Mouse (Mus musculus) liver, adult (tissue): ENCODE results near the gene Kdm1a.

Source experiments
- GATA4 ChIP-seq: IDR thresholded peaks from 2 replicates; pipeline ENCODE4 v1.6.1; 2014; ENCODE audit warnings: mild to moderate bottlenecking, low read length; ENCODE audit not compliant: insufficient replicate concordance

Gene Kdm1a

DNA sequence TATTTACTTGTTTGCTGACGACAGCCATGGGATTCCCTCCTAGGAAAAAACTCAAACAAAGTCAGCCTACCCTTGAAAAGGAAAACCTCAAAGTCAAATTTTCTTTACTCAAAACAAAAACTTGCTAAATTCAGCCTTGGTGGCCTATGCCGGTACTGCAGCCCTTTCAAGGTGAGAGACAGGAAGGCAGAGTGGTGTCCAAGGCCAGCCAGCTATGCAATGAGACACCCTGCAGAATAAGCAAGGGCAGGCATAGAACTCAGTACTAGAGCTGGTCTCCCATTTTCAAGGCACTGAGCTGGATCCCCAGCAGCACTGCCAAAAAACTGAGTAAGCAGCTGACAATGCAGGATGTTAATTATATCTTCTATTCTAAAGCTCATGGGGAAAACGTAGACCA is 33.9 kb downstream of the Kdm1a start:
- TF ChIP-seq GATA4 = no peak

DNA sequence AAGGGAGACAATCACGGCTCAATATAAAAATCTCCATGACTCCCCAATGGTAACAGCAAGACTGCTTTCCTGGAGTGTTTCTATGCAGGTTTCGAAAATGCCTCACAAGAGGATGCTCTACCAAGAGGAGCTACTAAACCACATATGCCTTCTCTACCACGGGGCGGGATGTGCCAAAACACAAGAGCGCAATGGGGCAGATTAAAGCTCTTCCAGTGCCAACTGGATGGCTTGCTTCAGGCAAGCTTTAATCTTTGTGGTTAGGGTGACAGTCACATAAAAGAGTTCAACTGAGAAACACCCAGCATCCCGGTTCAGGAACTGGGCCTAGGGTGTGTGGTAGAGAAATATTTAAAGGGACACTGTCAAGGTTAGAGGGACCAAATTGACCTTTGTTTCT is 39.8 kb downstream of the Kdm1a start:
- no peak for TF ChIP-seq GATA4

DNA sequence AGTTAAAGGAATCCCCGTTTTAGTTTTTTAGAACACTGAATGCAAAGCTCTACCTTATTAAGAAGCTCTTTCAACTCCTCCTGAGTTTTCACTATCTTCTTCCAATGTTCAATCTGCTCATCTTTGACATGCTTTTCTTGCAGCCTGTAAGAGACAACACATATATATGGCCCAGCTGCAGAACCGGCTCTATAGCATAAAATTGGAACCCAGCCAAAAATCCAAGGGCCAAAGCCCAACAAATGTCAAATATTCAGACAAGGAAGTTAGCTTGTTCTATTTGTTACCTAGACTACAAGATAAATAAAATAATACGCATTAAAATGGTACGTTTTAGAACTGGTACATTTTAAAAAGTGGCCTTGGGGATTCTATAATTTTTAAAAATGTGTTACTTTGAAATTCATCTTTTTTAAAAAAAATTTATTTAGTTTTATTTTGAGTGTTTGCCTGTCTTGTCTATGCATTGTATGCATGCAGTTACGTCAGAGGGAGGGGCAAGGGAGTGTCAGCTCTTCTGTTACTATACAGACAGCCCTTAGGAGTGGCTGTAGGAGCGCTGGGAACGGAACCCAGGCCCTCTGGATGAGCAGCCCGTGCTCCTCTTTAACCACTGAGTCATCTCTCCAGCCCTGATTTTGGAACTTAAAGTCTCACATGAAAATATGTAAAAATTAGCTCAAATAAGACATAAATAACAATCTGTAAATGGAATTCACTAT is 42.1 kb downstream of the Kdm1a start:
- no peak for TF ChIP-seq GATA4

DNA sequence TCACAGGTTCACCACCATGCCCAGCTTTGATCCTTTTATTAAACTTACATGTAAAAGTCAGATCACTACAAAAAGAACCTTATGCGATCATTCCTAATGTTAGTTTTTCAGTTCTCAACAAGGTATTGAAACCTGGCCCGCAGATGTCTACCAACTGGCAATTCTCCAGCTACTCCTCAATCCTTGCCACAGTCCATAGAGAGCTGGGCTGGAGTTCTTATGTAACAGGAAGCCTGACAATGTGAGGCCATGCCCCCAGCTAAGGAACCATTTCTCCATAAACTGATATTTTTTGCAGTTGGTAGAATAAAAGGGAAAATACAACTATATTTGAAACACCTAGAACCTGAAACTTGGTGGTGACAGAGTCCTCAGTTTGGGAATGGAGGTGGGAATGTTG is 42.8 kb downstream of the Kdm1a start:
- no peak for TF ChIP-seq GATA4

DNA sequence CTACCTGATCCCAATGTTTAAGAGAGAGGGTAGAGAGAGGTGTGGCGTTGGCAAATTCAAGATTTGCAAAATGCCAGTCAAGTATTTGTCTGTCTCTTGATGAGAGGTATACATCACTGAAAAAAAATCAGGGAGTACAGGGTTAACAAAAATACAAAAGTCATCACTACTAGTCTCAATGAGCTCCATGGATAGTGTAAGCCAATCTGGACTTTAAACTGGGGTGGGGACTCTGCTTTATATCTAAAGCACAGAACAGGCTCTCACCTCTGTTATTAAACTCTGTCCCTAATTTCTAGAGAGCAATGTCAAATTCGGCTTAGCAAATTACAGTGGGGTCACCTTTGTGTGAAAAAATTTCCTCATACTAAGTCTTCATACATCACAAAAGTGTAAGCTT is 44.9 kb downstream of the Kdm1a start:
- TF ChIP-seq GATA4 = no peak

DNA sequence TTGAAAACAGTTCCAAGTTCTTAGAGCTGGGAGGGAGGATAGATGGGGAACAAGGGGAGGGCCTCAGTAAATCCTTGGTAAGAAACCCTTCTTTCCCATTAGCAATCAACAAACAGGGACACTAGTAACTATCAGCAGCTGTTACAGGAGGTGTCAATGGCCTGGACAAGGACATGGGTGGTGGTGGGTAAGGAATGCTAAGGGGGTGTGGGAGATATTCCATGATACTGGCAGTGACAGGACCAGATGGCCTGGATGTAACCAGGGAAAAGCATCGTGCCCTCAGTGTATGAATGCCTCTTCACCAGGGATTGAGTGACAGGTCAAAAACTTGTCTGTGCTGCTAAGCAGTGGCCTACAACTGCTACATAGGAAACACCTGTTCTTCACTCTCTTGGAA is 49.4 kb downstream of the Kdm1a start:
- TF ChIP-seq GATA4 = no peak

DNA sequence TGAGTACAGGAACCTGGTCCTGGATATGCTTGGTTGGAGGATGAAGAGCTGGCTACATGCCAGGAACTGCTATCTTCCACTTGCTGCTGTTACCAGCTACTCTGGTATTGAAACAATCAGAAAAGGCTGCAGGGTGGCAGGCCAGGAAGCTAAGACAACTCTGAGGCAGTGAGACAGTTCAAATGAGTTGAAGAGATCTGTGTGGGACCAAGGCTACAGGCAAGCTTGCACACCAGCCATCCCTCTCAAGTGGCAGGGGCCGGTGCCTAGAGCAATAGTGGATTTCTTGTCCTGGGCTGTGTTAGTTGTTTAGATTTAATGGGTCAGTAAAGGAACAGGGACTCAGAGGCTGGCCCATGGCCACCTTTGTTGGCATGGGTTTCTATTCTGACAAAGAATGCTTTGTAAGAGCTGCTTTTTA is 54.1 kb downstream of the Kdm1a start:
- TF ChIP-seq GATA4 = no peak

DNA sequence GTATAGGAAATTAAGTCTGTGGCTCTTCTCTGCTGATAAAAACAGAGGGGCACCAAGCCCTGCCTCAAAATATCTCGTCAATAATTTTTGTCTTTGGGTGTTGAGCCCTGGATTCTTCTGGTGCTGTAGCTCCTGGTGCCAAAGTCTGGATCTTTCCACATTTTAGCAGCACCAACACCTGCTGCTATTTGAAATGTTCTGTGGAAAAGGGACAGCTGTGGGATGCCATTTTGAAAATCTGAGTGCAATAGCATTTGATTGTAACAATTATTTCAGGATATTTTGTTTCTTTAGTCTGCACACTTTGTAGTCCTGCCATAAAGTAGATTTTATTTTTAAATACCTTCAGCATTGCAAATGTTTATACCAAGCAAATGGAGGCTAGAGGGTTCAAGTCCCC is 54.8 kb downstream of the Kdm1a start:
- no peak for TF ChIP-seq GATA4

DNA sequence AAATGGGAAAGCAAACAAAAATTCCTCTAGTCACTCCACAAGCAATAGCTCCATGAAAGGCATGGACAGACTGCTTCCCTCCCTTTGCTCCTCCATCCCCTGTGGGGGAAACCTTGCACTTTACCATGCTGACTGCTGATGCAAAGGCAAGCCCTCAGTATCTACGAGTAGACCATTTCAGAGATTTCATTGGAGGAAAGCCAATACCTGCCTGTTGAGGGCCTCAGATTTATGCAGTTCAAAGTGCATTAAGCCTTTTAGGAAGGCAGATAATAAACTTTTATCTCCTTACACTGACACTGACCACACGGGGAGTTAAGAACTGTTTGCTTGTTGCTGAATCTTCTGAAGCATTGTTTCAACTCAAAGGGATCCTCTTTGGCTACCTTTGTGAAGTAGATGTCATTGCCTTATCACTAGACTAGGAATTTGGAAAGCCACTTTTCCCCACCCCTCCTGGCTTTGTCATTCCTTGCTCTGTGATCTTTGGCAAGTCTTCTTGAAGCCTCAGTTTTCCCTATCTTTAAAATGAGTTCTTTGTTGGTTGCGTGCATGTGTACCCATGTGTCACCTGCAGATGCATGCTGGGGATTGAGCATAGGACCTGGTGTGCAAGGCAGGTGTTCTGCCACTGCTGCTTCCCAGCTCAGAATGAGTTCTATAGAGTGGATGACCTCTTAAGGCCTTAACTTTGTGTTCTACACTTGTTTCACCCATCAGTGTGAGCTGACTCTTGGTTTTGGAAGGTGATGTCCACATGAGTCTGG is 56.1 kb downstream of the Kdm1a start:
- TF ChIP-seq GATA4 = no peak

DNA sequence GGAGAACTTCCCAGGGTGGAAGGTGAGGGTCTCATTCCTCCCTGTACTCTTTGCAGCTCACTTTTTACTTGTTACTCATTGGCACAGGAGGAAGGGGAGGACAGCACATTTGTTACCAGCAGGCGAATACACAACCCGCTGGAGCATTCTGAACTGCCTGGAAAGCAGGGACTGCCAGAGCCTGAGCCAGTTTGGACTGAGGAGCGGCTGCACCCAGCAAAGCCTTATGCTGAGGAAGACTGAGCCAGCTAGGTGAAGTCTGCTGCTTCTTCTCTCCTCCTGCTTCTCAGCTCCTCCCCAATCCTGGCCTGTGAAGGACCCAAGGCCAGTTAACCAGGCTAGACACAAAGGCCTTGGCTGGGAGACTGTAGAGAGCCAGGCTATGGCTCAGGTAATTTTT is 57.4 kb downstream of the Kdm1a start:
- TF ChIP-seq GATA4 = no peak

DNA sequence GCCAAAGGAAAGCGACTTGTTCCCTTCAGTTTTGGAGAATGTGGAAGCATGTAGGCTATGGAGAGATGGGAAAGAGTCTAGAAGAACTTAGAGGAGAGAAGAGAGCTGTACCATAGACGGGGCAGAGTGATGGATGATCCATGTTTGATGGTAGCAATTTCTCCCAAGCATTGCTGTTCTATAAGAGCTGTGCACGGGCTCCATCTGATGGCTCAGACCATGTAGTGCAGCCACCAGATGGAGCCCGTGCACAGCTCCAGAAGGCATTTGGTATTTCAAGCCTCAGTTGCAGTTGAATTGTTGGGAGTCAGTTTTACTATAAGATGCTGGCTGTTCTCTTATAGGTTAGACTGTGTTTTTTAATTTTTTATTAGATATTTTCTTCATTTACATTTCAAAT is 76.1 kb downstream of the Kdm1a start:
- TF ChIP-seq GATA4 = no peak

DNA sequence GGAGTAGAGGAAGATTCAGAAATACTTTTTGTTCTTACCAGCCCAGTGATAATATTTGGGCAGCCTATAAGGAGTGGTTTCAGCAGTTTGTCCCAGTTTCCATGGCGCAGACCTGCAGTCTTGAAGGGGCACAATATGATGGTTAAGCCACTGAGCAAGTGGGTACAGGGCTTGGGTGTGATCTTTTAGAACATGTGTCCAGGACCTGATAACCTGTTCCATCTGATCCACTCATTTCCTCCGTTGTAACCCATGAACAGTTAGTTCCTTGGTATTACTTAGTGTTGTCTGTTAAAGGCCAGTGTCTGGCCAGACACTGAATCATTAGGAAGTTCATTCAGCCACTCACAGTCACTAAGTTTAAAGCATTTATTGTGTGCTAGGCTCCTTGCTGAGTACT is 78.2 kb downstream of the Kdm1a start:
- TF ChIP-seq GATA4 = no peak

DNA sequence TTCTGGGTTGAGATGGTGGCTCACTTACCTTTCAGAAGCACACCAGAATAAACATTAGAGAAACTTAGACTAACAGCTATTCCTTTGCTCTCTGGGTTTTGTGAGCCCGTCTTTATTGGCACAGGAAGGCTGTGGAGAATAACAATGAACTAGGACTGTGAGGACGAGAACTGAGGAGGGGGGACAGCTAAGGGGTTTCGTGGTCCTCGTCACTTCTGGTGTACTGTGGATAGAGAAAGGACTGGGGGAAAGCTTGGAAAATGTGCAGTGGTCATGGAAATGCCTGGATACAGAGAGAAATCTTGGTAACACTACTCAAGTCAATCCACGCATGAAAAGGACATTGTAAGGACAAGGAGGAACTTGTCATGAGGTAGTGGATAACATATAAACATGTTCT is 80.6 kb downstream of the Kdm1a start:
- TF ChIP-seq GATA4 = no peak

DNA sequence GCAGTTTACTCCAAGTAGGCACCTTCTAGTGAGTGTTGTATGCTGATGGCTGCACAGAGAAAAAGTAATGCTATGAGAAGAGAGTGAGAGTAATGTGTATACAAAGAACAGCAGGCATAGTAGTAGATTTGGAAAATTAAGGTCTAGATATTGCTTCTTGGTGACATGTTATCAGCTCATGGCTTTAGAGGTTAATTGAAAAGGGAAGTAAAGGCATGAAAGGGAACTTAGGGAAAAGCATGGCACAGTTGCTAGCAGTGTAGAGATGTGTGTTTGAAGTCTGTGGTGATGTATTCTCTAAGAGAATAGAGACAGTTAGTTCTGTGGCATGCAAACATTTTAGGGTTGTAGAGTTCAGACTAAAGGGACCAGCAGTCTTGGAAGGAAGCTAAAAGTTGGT is 82.7 kb downstream of the Kdm1a start:
- no peak for TF ChIP-seq GATA4

DNA sequence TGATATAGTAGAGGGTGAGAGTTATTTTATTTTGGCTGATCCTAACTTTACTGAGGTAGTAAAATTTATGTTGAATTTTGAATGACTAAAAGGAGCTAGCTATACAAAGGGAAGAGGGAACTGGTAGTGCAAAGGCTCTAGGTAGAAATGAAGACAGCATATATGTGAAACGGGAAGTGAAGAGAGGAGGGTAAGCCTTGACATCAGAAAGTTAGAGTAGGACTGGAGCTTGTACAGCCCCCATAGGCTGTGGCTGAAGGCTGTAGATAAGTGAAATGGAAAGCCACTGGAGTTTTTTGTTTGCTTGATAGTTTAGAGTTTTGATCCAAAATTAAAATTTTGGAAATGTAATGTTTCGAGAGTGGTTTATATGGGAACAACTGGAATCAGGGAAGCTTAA is 83.9 kb downstream of the Kdm1a start:
- TF ChIP-seq GATA4 = no peak

DNA sequence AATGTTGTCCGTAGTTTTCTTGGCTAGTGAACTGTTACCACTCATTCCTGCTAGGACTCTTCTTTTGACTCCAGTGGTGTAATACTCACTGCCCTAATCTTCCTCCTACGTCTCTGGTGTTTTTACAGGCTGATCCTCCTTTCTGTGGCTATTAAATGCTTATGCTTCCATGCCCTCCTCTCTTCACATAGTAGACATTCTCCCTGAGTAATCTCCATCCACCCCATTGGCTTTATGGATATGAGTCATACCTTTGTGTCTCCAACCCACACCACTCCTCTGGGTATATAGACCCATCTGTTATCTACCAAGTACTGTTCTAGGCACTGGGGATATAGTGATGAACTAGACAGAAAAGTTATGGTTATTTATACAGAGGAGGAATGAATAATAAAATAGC is 84.4 kb downstream of the Kdm1a start:
- TF ChIP-seq GATA4 = no peak

DNA sequence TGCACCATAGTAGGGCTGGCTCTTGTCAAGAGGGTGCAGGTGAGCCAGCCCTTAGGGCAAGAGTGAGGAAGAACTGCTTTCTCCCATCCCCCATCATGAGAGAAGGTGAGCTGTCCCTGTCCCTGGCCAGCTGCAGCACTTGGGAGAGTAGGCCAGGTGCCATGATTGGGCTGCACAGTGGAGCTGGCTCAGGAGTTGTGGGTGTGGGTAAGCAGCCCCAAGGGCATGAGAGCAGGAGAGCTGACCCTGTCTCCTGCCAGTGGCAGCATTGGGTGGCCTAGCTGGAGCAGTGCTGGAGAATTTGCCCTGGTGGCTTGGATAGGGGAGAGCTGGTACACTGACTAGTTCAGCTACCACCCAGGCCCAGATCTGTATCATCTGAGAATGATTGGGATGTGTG is 89.6 kb downstream of the Kdm1a start:
- TF ChIP-seq GATA4 = no peak
